Mouse (Mus musculus): Measurements from ENCODE around the gene Zfhx3. TPM values are rescaled to one million over a fixed set of nuclear protein-coding genes. Genes with fewer than 3 reads are reported as not detected.

Zfhx3 gene
- total RNA-seq, 2 experiments from 2014 or later: 4.3 to 4.6 TPM

- no peak for TF ChIP-seq CTCF (conservative IDR thresholded peaks at IDR 0.05)
- H3K4me3 ChIP-seq: no peak overlapping the region
- H3K27ac ChIP-seq: no peak overlapping the region
- DNase-seq (ENCODE audit: low spot score in 2 of 2): no peak
Observed at GRCm38 (mm10) chr8:108608678-108609077, 666.2 kb downstream of the Zfhx3 start.

- DNase-seq (ENCODE audit: low spot score in 2 of 2): no peak
- TF ChIP-seq CTCF (conservative IDR thresholded peaks at IDR 0.05): no peak
- Histone ChIP-seq H3K4me3 (no peak overlapping the region), H3K27ac (no peak overlapping the region)
Observed at GRCm38 (mm10) chr8:108609114-108609513, 666.7 kb downstream of the Zfhx3 start.

GRCm38 (mm10) chr8:108611141-108611674 is 668.8 kb downstream of the Zfhx3 start:
- no peak for TF ChIP-seq CTCF (conservative IDR thresholded peaks at IDR 0.05)
- Histone ChIP-seq H3K4me3 (no peak overlapping the region), H3K27ac (no peak overlapping the region)
- DNase-seq (ENCODE audit: low spot score in 2 of 2): no peak

GRCm38 (mm10) chr8:108611792-108612413 is 669.5 kb downstream of the Zfhx3 start:
- peak in 1 of 2 experiments; percentile 12 for DNase-seq (ENCODE audit: low spot score in 2 of 2)
- Histone ChIP-seq H3K27ac (0 out of 2 replicates have a peak overlapping the region, but pooled peaks have one; percentile 18), H3K4me3 (peak overlapping the region; percentile 3; the same call in 1 of the 2 replicates)
- TF ChIP-seq CTCF (conservative IDR thresholded peaks at IDR 0.05): no peak

GRCm38 (mm10) chr8:108612815-108613214 is 670.4 kb downstream of the Zfhx3 start:
- Histone ChIP-seq H3K27ac (0 out of 2 replicates have a peak overlapping the region, but pooled peaks have one; percentile 18), H3K4me3 (no peak overlapping the region; the same call in 1 of the 2 replicates)
- no peak for DNase-seq (ENCODE audit: low spot score in 2 of 2)
- TF ChIP-seq CTCF (conservative IDR thresholded peaks at IDR 0.05): no peak

- no peak overlapping the region for H3K4me3 ChIP-seq
- no peak overlapping the region for H3K27ac ChIP-seq
- DNase-seq (ENCODE audit: low spot score in 2 of 2): no peak
- no peak for TF ChIP-seq CTCF (conservative IDR thresholded peaks at IDR 0.05)
Observed at GRCm38 (mm10) chr8:108613280-108613679, 670.8 kb downstream of the Zfhx3 start.

GRCm38 (mm10) chr8:108621296-108621695 is 678.9 kb downstream of the Zfhx3 start:
- H3K4me3 ChIP-seq: no peak overlapping the region
- DNase-seq (ENCODE audit: low spot score in 2 of 2): no peak
- TF ChIP-seq CTCF (conservative IDR thresholded peaks at IDR 0.05): no peak
- H3K27ac ChIP-seq: no peak overlapping the region

GRCm38 (mm10) chr8:108623660-108624059 is 681.2 kb downstream of the Zfhx3 start:
- no peak for TF ChIP-seq CTCF (conservative IDR thresholded peaks at IDR 0.05)
- Histone ChIP-seq H3K27ac (no peak overlapping the region), H3K4me3 (no peak overlapping the region)
- no peak for DNase-seq (ENCODE audit: low spot score in 2 of 2)

GRCm38 (mm10) chr8:108625571-108626120 is 683.2 kb downstream of the Zfhx3 start:
- no peak for TF ChIP-seq CTCF (conservative IDR thresholded peaks at IDR 0.05)
- H3K4me3 ChIP-seq: no peak overlapping the region
- H3K27ac ChIP-seq: no peak overlapping the region
- DNase-seq (ENCODE audit: low spot score in 2 of 2): no peak

- no peak overlapping the region for H3K27ac ChIP-seq
- DNase-seq (ENCODE audit: low spot score in 2 of 2): no peak
- H3K4me3 ChIP-seq: no peak overlapping the region
- TF ChIP-seq CTCF (conservative IDR thresholded peaks at IDR 0.05): no peak
Observed at GRCm38 (mm10) chr8:108631069-108631468, 688.6 kb downstream of the Zfhx3 start.

GRCm38 (mm10) chr8:108634282-108634681 is 691.8 kb downstream of the Zfhx3 start:
- DNase-seq (ENCODE audit: low spot score in 2 of 2): no peak
- Histone ChIP-seq H3K4me3 (no peak overlapping the region), H3K27ac (no peak overlapping the region)
- no peak for TF ChIP-seq CTCF (conservative IDR thresholded peaks at IDR 0.05)

GRCm38 (mm10) chr8:108637887-108638286 is 695.4 kb downstream of the Zfhx3 start:
- no peak for TF ChIP-seq CTCF (conservative IDR thresholded peaks at IDR 0.05)
- Histone ChIP-seq H3K27ac (no peak overlapping the region), H3K4me3 (no peak overlapping the region)
- DNase-seq (ENCODE audit: low spot score in 2 of 2): no peak

GRCm38 (mm10) chr8:108645660-108646059 is 703.2 kb downstream of the Zfhx3 start:
- no peak overlapping the region for H3K27ac ChIP-seq
- no peak for TF ChIP-seq CTCF (conservative IDR thresholded peaks at IDR 0.05)

GRCm38 (mm10) chr8:108647556-108647955 is 705.1 kb downstream of the Zfhx3 start:
- H3K4me3 ChIP-seq: no peak overlapping the region
- no peak for TF ChIP-seq CTCF (conservative IDR thresholded peaks at IDR 0.05)
- H3K27ac ChIP-seq: no peak overlapping the region
- no peak for DNase-seq (ENCODE audit: low spot score in 2 of 2)

More at GRCm38 (mm10) chr8:108645660-108646059, 703.2 kb downstream of the Zfhx3 start:
- no peak for DNase-seq (ENCODE audit: low spot score in 2 of 2)
- no peak overlapping the region for H3K4me3 ChIP-seq

All from layer of hippocampus, adult 2 months (tissue).